Mouse (Mus musculus) heart, adult 2 months (tissue): ENCODE results near the gene Dcaf11.

Source experiments
- CTCF ChIP-seq: fragments of 200-600 bp; IDR thresholded peaks from 2 replicates; pipeline ENCODE4 v1.8.1; 2022; ENCODE audit warnings: antibody characterized with exemption, mild to moderate bottlenecking, moderate library complexity
- EP300 ChIP-seq: fragments of 200-500 bp; IDR thresholded peaks from 2 replicates; pipeline ENCODE4 v1.6.1; 2011; ENCODE audit warnings: low read depth, low read length, control low read depth; ENCODE audit not compliant: insufficient read depth
- POLR2A ChIP-seq: fragments of 200-500 bp; IDR thresholded peaks from 2 replicates; pipeline ENCODE4 v1.6.1; 2011; ENCODE audit warnings: mild to moderate bottlenecking, low read depth, low read length, control low read depth; ENCODE audit not compliant: insufficient read depth

GRCm38 (mm10) chr14:55598521-55599390 lies 39.0 kb downstream of the Dcaf11 start:
- no peak for TF ChIP-seq CTCF
- no peak for TF ChIP-seq EP300
- no peak for TF ChIP-seq POLR2A
